Mouse (Mus musculus) liver, embryonic 14.5 days (tissue): ENCODE results near the gene Gse1. TPM values are rescaled to one million over a fixed set of nuclear protein-coding genes. Genes with fewer than 3 reads are reported as not detected.

ENCODE experiments used
- ATAC-seq: fragments of 200-750 bp; cut with Nextera tagmentation; 2 replicates; pipeline ENCODE4 v1.8.0; 2017; ENCODE audit warnings: moderate number of reproducible peaks, mild to moderate bottlenecking, moderate library complexity; ENCODE audit not compliant: insufficient read depth
- DNase-seq, 3 experiments: peaks; one replicate each; pipeline ENCODE4 v3.0.0-alpha.2; 2012 to 2013; ENCODE audit warnings: low read depth in 3 of 3, low spot score in 3 of 3
- H3K27ac ChIP-seq: fragments of 300-500 bp; sonication (generic); 2 replicates; pipeline ENCODE4 v1.5.1; 2014; ENCODE audit warnings: moderate library complexity, mild to moderate bottlenecking, control low read depth, inconsistent platforms
- H3K27me3 ChIP-seq: fragments of 300-500 bp; sonication (generic); 2 replicates; pipeline ENCODE4 v1.6.1; 2014; ENCODE audit warnings: mild to moderate bottlenecking, low read length, moderate library complexity; ENCODE audit not compliant: control insufficient read depth, insufficient read depth
- H3K36me3 ChIP-seq: fragments of 300-500 bp; sonication (generic); replicated peaks from 2 replicates; pipeline ENCODE4 v1.6.1; 2014; ENCODE audit warnings: low read depth; ENCODE audit not compliant: control insufficient read depth, insufficient read depth
- H3K4me1 ChIP-seq, 2 experiments: fragments of 200-500 bp in 1 of 2; fragments of 300-500 bp in 1 of 2; sonication (generic) in 1 of 2; replicated peaks; 2 replicates each; pipeline ENCODE4 v1.6.1; 2012 to 2014; ENCODE audit warnings: antibody characterized with exemption in 1 of 2, inconsistent platforms in 1 of 2, low read length in 1 of 2; ENCODE audit not compliant: control insufficient read depth in 2 of 2, insufficient read depth in 2 of 2
- H3K4me2 ChIP-seq: fragments of 300-500 bp; sonication (generic); 2 replicates; pipeline ENCODE4 v1.6.1; 2014; ENCODE audit warnings: low read depth, mild to moderate bottlenecking, control low read depth, moderate library complexity
- H3K4me3 ChIP-seq, 2 experiments: fragments of 200-500 bp in 1 of 2; fragments of 300-500 bp in 1 of 2; sonication (generic) in 1 of 2; 2 replicates each; pipeline ENCODE4 v1.5.1; 2012 to 2014; ENCODE audit warnings: low read depth in 2 of 2, low read length in 2 of 2, mild to moderate bottlenecking in 2 of 2, control low read depth in 1 of 2, inconsistent platforms in 1 of 2, moderate library complexity in 1 of 2; ENCODE audit not compliant: insufficient read depth in 1 of 2
- H3K9ac ChIP-seq: fragments of 300-500 bp; sonication (generic); replicated peaks from 2 replicates; pipeline ENCODE4 v1.6.1; 2014; ENCODE audit warnings: mild to moderate bottlenecking, control low read depth, moderate library complexity
- H3K9me3 ChIP-seq: fragments of 300-500 bp; sonication (generic); 2 replicates; pipeline ENCODE4 v1.6.1; 2016; ENCODE audit warnings: low read length, mixed read lengths; ENCODE audit not compliant: control insufficient read depth
- CTCF ChIP-seq: IDR thresholded peaks from 2 replicates; pipeline ENCODE4 v1.5.1; 2016; ENCODE audit warnings: antibody characterized with exemption, low read depth, control low read depth
- EP300 ChIP-seq: IDR thresholded peaks from 2 replicates; pipeline ENCODE4 v1.6.1; 2016; ENCODE audit warnings: antibody characterized with exemption, low read depth
- WGBS: fragments of 180-500 bp; shearing (Covaris S2); extraction: QIAGEN DNeasy Blood & Tissue Kit; methylation state at CpG from one replicate; pipeline ENCODE4 v1.1.7; 2014; ENCODE audit not compliant: insufficient replicate concordance; 5-methylcytosine and 5-hydroxymethylcytosine counted together
- polyA plus RNA-seq, 2 experiments: library from polyadenylated mRNA; depleted of rRNA in 1 of 2; stranded (reverse) in 1 of 2; unstranded in 1 of 2; fragments of >200 nt; fragmentation: Nextera tagmentation in 1 of 2; extraction: Ambion mirVana in 1 of 2; gene quantifications; 2 replicates each; pipeline versions ENCODE4 v1.2.1 to v1.2.3; 2012 to 2014

Gse1 gene
- polyA plus RNA-seq, 2 experiments: 11.4 to 14.9 TPM

- Histone ChIP-seq H3K9me3 (no peaks in the 10 kb centered on the region), H3K4me1 (peaks cover 16 to 17% of the 10 kb centered on the region in 2 experiments), H3K27ac (no peak overlapping the region), H3K4me3 (no peak overlapping the region), H3K36me3 (no peaks in the 10 kb centered on the region), H3K27me3 (peaks cover 3% of the 10 kb centered on the region; the same call in 1 of the 2 replicates), H3K4me2 (no peak overlapping the region), H3K9ac (no peak overlapping the region)
- no peak for TF ChIP-seq CTCF
- no peak for TF ChIP-seq EP300
- no peak for DNase-seq
- 77% methylated on average over 14 of the region's 14 CpGs for WGBS
- no peak for ATAC-seq
Measured at GRCm38 (mm10) chr8:120278009-120278408, 49.8 kb downstream of the Gse1 start.

GRCm38 (mm10) chr8:120279418-120279817 is 51.2 kb downstream of the Gse1 start:
- WGBS: 82% methylated on average over 8 of the region's 8 CpGs
- no peak overlapping the region for H3K9ac ChIP-seq
- TF ChIP-seq EP300 (no peak), CTCF (no peak)
- H3K36me3 ChIP-seq: no peaks in the 10 kb centered on the region
- peaks cover 16 to 18% of the 10 kb centered on the region in 2 experiments for H3K4me1 ChIP-seq
- no peak overlapping the region for H3K4me2 ChIP-seq
- no peak overlapping the region for H3K27ac ChIP-seq
- H3K9me3 ChIP-seq: no peaks in the 10 kb centered on the region
- peaks cover 3% of the 10 kb centered on the region; the same call in 1 of the 2 replicates for H3K27me3 ChIP-seq
- ATAC-seq: no peak
- DNase-seq: no peak
- no peak overlapping the region for H3K4me3 ChIP-seq

DNA sequence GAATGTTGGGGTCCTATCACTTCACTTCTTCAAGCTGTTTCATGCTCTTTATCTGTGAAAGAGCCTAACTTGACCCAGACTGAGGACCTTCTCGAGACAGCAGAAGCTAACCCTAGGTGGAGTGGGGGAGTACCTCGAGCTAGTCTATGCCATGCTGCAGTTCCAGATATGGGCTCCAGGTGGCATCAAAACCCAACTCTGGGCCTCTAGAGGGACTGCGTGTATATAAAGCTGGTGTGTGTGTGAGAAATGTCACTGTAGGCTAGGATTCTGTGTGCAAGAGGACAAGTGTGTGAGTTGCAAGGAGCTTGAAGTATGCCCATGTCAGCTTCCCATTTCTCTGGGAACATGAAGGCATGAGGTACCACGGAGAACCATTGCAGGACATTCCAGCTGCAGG is 53.2 kb downstream of the Gse1 start:
- DNase-seq: peak in 2 of 3 experiments; percentile 51 to 66

GRCm38 (mm10) chr8:120282465-120282864 is 54.2 kb downstream of the Gse1 start:
- Histone ChIP-seq H3K27me3 (peaks cover 3% of the 10 kb centered on the region; the same call in 1 of the 2 replicates), H3K9me3 (no peaks in the 10 kb centered on the region), H3K4me2 (no peak overlapping the region), H3K36me3 (no peaks in the 10 kb centered on the region), H3K9ac (no peak overlapping the region), H3K4me3 (no peak overlapping the region), H3K27ac (no peak overlapping the region), H3K4me1 (peaks cover 7 to 10% of the 10 kb centered on the region in 2 experiments)
- ATAC-seq (no peak), DNase-seq (no peak)
- 75% methylated on average over 5 of the region's 5 CpGs for WGBS
- no peak for TF ChIP-seq CTCF
- no peak for TF ChIP-seq EP300

More for the DNA sequence above, 53.2 kb downstream of the Gse1 start:
- Histone ChIP-seq H3K9me3 (no peaks in the 10 kb centered on the region), H3K4me2 (no peak overlapping the region), H3K27me3 (peaks cover 3% of the 10 kb centered on the region; the same call in 1 of the 2 replicates), H3K9ac (no peak overlapping the region), H3K4me1 (peaks cover 16 to 20% of the 10 kb centered on the region in 2 experiments), H3K4me3 (no peak overlapping the region), H3K27ac (no peak overlapping the region), H3K36me3 (no peaks in the 10 kb centered on the region)
- TF ChIP-seq CTCF: peak; percentile 94
- TF ChIP-seq EP300: no peak
- WGBS: 19% methylated on average over 4 of the region's 4 CpGs
- peak; percentile 24; the same call in 1 of the 2 replicates for ATAC-seq

DNA sequence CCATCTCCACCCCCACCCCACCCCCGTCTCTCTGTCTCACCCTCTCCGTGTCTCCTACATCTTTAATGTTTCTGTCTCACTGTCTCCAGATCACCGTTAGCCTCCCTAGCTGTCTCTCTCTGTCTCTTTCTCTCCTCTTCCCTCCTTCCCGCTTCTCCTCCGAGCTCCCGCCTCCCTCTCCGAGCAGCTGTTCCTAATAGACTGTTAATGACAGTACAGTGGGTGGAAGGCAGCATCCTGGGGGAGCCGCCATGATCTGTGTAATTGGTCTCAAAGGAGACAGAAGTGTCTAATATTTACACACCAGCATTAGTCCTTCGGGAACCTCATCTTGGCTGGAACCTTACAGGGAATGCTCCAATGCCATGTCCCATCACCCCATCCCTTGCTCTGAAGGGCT is 56.0 kb downstream of the Gse1 start:
- TF ChIP-seq CTCF (no peak), EP300 (no peak)
- Histone ChIP-seq H3K27me3 (no peaks in the 10 kb centered on the region; the same call in 1 of the 2 replicates), H3K27ac (no peak overlapping the region), H3K9ac (no peak overlapping the region), H3K4me1 (peaks cover 20% of the 10 kb centered on the region in 2 experiments), H3K36me3 (no peaks in the 10 kb centered on the region), H3K9me3 (no peaks in the 10 kb centered on the region), H3K4me3 (no peak overlapping the region), H3K4me2 (no peak overlapping the region)
- ATAC-seq (no peak), DNase-seq (no peak)
- WGBS: 73% methylated on average over 9 of the region's 9 CpGs
